In genomic region chr8:107411391-107411790, GRCm38 (mm10) we compare ENCODE assay signal across 1 mouse cellular context.
TF ChIP-seq lines count a peak whose summit lies in the region.

No protein-coding gene starts in this region.

TF ChIP-seq in MEL, 35 proteins besides CTCF, POLR2A, EP300 and RAD21 (continued from another document):
- TF ChIP-seq GABPA (IDR thresholded peaks at IDR 0.05; ENCODE audit: low read depth, low read length) (no peak), CHD1 (IDR thresholded peaks at IDR 0.05; ENCODE audit: low read depth, low read length) (no peak), NRF1 (IDR thresholded peaks at IDR 0.05; ENCODE audit: insufficient read depth, low read depth, low read length, poor library complexity, severe bottlenecking) (no peak), MAFK (IDR thresholded peaks at IDR 0.05; ENCODE audit: borderline replicate concordance, low read depth, low read length) (no peak), RCOR1 (IDR thresholded peaks at IDR 0.05; ENCODE audit: low read depth, low read length) (no peak), ETS1 (IDR thresholded peaks at IDR 0.05; ENCODE audit: low read depth, low read length) (no peak), ELF1 (IDR thresholded peaks at IDR 0.05; ENCODE audit: low read depth, low read length) (no peak), ZC3H11A (IDR thresholded peaks at IDR 0.05; ENCODE audit: low read depth, low read length) (peak; percentile 12; the same call in 1 of the 2 replicates), USF2 (IDR thresholded peaks at IDR 0.05; ENCODE audit: borderline replicate concordance in 1 of 2, insufficient read depth in 1 of 2, low read depth in 1 of 2, low read length in 2 of 2) (no peak)
TF ChIP-seq in MEL: peak in this region for 3.
